Mouse (Mus musculus) lung, adult 2 months (tissue): Measurements from ENCODE around the gene Cdc42ep4.

ENCODE experiments used
- CTCF ChIP-seq: fragments of 200-500 bp; IDR thresholded peaks from 2 replicates; pipeline ENCODE4 v1.5.1; 2011; ENCODE audit warnings: mild to moderate bottlenecking, low read length, control low read depth; ENCODE audit not compliant: insufficient read depth
- POLR2A ChIP-seq: fragments of 200-500 bp; IDR thresholded peaks from 2 replicates; pipeline ENCODE4 v1.6.1; 2011; ENCODE audit warnings: low read depth, mild to moderate bottlenecking, control low read depth, low read length, borderline replicate concordance; ENCODE audit errors: extremely low read depth

- TF ChIP-seq CTCF = no peak
- TF ChIP-seq POLR2A = no peak
Measured at GRCm38 (mm10) chr11:113684707-113685426, 66.8 kb downstream of the Cdc42ep4 start.
